ENCODE assay signal across 13 mouse cellular contexts in genomic region chr2:166216512-166216865, GRCm38 (mm10).
DNase-seq lines count a peak whose midpoint lies in the region; ATAC-seq and TF ChIP-seq lines count a peak whose summit lies in the region.
"Had no signal": no experiment of that assay in that cellular context is flagged by ENCODE, and none has a peak within 500 bp of the region (broad histone marks: within the 10 kb centered on the region; RNA-seq: fewer than 3 reads in every experiment).

No protein-coding gene starts in this region.

- no peak overlapping the region for H3K27ac ChIP-seq in layer of hippocampus, adult 2 months
- H3K27ac ChIP-seq in embryonic facial prominence, embryonic 10.5 days (replicated peaks): peak overlapping the region; percentile 65
- H3K27ac ChIP-seq in midbrain, embryonic 15.5 days: peak overlapping the region; percentile 1; the same call in 1 of the 2 replicates
- H3K27ac ChIP-seq: liver, embryonic 15.5 days had no signal

- intact Hi-C loops in heart, postnatal 25 days (cut with DNase I): no loop called here

- no peak for TF ChIP-seq CTCF in layer of hippocampus, adult 2 months (conservative IDR thresholded peaks at IDR 0.05)

- H3K27me3 ChIP-seq in embryonic facial prominence, embryonic 10.5 days (replicated peaks; ENCODE audit: low read depth, poor library complexity, severe bottlenecking): peaks cover 62% of the 10 kb centered on the region
- peaks cover 13% of the 10 kb centered on the region; the same call in 1 of the 2 replicates for H3K27me3 ChIP-seq in midbrain, embryonic 15.5 days (replicated peaks)
- H3K27me3 ChIP-seq: liver, embryonic 15.5 days had no signal

- H3K9me3 ChIP-seq in embryonic facial prominence, embryonic 10.5 days: no peaks in the 10 kb centered on the region
- H3K9me3 ChIP-seq in midbrain, embryonic 15.5 days: no peaks in the 10 kb centered on the region
- H3K9me3 ChIP-seq: liver, embryonic 15.5 days had no signal

- no peaks in the 10 kb centered on the region for H3K36me3 ChIP-seq in embryonic facial prominence, embryonic 10.5 days (replicated peaks)
- H3K36me3 ChIP-seq in midbrain, embryonic 15.5 days (replicated peaks): no peaks in the 10 kb centered on the region
- H3K36me3 ChIP-seq: liver, embryonic 15.5 days had no signal

- H3K4me2 ChIP-seq in midbrain, embryonic 15.5 days: no peak overlapping the region
- H3K4me2 ChIP-seq: liver, embryonic 15.5 days had no signal

- ATAC-seq in midbrain, embryonic 15.5 days (replicated peaks): 0 out of 2 replicates have a peak, but pooled peaks have one; percentile 10
- no peak for ATAC-seq in megakaryocyte progenitor cell, adult 5-6 weeks (replicated peaks; ENCODE audit: poor library complexity)

- no peak overlapping the region for H3K4me3 ChIP-seq in layer of hippocampus, adult 2 months
- H3K4me3 ChIP-seq in embryonic facial prominence, embryonic 10.5 days: no peak overlapping the region
- no peak overlapping the region for H3K4me3 ChIP-seq in midbrain, embryonic 15.5 days
- H3K4me3 ChIP-seq: liver, embryonic 15.5 days had no signal

- peak; percentile 18 for DNase-seq in cerebellum, adult 11-12 months
- DNase-seq in cerebellum, adult 8-10 months: no peak
- DNase-seq in layer of hippocampus, postnatal 14 days (ENCODE audit: low spot score in 2 of 2): peak; percentile 29 to 56
- DNase-seq in layer of hippocampus, adult 2 months (ENCODE audit: low spot score in 2 of 2): no peak
- DNase-seq in embryonic facial prominence, embryonic 10.5 days (ENCODE audit: low spot score): no peak
- DNase-seq in heart, postnatal 25 days (ENCODE audit: low spot score): no peak
- DNase-seq: heart, adult 11 months; heart, postnatal 14 days; lung, postnatal 4 days; thymus, postnatal 4 days had no signal

- no peak overlapping the region for H3K9ac ChIP-seq in midbrain, embryonic 15.5 days
- H3K9ac ChIP-seq: liver, embryonic 15.5 days had no signal

- H3K4me1 ChIP-seq in embryonic facial prominence, embryonic 10.5 days: peaks cover 55% of the 10 kb centered on the region
- H3K4me1 ChIP-seq in midbrain, embryonic 15.5 days: peaks cover 22% of the 10 kb centered on the region

- WGBS in embryonic facial prominence, embryonic 10.5 days: 71% methylated on average over 11 of the region's 11 CpGs
- 52% methylated on average over 11 of the region's 11 CpGs for WGBS in midbrain, embryonic 15.5 days

Comparison
In these comparisons a context has a peak if more than half of its experiments do, and no peak if none do; other contexts are left out.
1. DNase-seq: peak in cerebellum, adult 11-12 months (single experiment) and layer of hippocampus, postnatal 14 days (2 of 2); none in cerebellum, adult 8-10 months (single experiment), layer of hippocampus, adult 2 months (0 of 2), embryonic facial prominence, embryonic 10.5 days (single experiment) and heart, postnatal 25 days (single experiment).